Mouse (Mus musculus): ENCODE measurements at regions not wholly inside any gene's neighbourhood (a gene's known extent, or its start where the extent isn't known, plus 50 kb on each side); places are given as distances from the start of the nearest gene placed in this dataset.

DNA sequence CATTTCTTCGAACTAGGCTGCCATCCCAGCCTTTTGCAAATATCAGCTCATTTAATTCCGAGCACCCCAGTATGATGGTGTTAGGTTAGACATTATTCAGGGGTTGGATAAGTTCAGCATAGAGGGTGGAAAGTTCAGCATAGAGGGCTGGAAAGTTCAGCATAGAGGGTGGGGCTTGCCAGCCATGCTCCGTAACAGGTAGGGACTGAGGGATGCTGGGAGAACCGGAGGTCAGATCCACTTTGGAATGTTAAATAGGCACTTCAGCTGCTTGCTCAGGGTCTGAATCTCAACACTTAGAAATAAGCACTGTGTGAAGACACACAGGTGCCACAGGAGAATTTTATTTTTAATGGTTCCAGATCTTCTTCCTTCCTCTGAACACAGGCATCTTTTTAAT is 1170.9 kb upstream of the A1bg start:
- Histone ChIP-seq H3K27ac (ENCODE audit: low read length) (no peak overlapping the region), H3K27me3 (ENCODE audit: control insufficient read depth, insufficient read depth, low read length) (no peaks in the 10 kb centered on the region), H3K4me3 (ENCODE audit: low read depth, low read length) (no peak overlapping the region), H3K4me2 (replicated peaks; ENCODE audit: low read depth, low read length) (no peak overlapping the region), H3K9ac (replicated peaks; ENCODE audit: low read depth, low read length) (no peak overlapping the region), H3K36me3 (ENCODE audit: control insufficient read depth, insufficient read depth, low read length) (no peaks in the 10 kb centered on the region), H3K9me3 (ENCODE audit: control insufficient read depth, low read depth, low read length) (no peaks in the 10 kb centered on the region), H3K4me1 (ENCODE audit: control insufficient read depth, insufficient read depth, low read length) (0 out of 2 replicates have a peak, but pooled peaks cover 13% of the 10 kb centered on the region)
- no peak for ATAC-seq (ENCODE audit: insufficient number of reproducible peaks, insufficient read depth, low FRiP score, low read depth)
- WGBS = 71% methylated on average over 4 of the region's 4 CpGs

DNA sequence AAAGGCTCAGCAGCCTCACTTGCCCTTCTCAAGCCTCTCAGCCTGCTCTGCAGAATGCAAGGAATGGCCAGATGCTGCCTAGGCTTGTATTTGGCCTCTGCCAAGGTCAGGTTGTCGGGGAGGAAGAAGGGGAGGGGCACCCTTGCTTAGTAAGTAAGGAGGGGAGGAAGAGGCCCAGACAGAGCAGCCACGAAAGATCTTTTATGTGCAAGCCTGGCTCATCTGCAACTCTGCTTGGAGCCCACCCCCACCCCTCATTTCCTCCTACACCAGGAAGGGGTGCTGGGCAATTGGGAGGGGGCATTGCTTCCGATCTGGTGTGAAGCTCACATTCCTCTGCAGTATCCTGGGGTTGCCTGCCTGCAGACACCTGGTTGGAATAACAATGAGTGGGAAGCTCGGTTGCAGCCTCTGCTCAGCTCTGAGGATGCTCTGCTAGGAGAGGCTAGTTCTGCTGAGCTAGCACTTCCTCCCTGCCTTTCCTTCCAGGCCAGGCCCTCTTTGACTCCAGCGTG is 1169.9 kb upstream of the A1bg start:
- Histone ChIP-seq H3K4me2 (replicated peaks; ENCODE audit: low read depth, low read length) (no peak overlapping the region), H3K27me3 (ENCODE audit: control insufficient read depth, insufficient read depth, low read length) (no peaks in the 10 kb centered on the region), H3K4me1 (ENCODE audit: control insufficient read depth, insufficient read depth, low read length) (0 out of 2 replicates have a peak, but pooled peaks cover 10% of the 10 kb centered on the region), H3K9ac (replicated peaks; ENCODE audit: low read depth, low read length) (no peak overlapping the region), H3K4me3 (ENCODE audit: low read depth, low read length) (no peak overlapping the region), H3K9me3 (ENCODE audit: control insufficient read depth, low read depth, low read length) (no peaks in the 10 kb centered on the region), H3K27ac (ENCODE audit: low read length) (no peak overlapping the region), H3K36me3 (ENCODE audit: control insufficient read depth, insufficient read depth, low read length) (no peaks in the 10 kb centered on the region)
- 0 out of 2 replicates have a peak, but pooled peaks have one; percentile 46 for ATAC-seq (ENCODE audit: insufficient number of reproducible peaks, insufficient read depth, low FRiP score, low read depth)
- WGBS = 8% methylated on average over 5 of the region's 5 CpGs

GRCm38 (mm10) chr15:62091746-62092659 is 1169.2 kb upstream of the A1bg start:
- Histone ChIP-seq H3K4me3 (ENCODE audit: low read depth, low read length) (no peak overlapping the region), H3K4me1 (ENCODE audit: control insufficient read depth, insufficient read depth, low read length) (0 out of 2 replicates have a peak, but pooled peaks cover 10% of the 10 kb centered on the region), H3K9me3 (ENCODE audit: control insufficient read depth, low read depth, low read length) (no peaks in the 10 kb centered on the region), H3K4me2 (replicated peaks; ENCODE audit: low read depth, low read length) (no peak overlapping the region), H3K36me3 (ENCODE audit: control insufficient read depth, insufficient read depth, low read length) (no peaks in the 10 kb centered on the region), H3K27ac (ENCODE audit: low read length) (no peak overlapping the region), H3K9ac (replicated peaks; ENCODE audit: low read depth, low read length) (no peak overlapping the region), H3K27me3 (ENCODE audit: control insufficient read depth, insufficient read depth, low read length) (no peaks in the 10 kb centered on the region)
- 57% methylated on average over 12 of the region's 12 CpGs for whole genome bisulfite sequencing
- no peak for ATAC-seq (ENCODE audit: insufficient number of reproducible peaks, insufficient read depth, low FRiP score, low read depth)

DNA sequence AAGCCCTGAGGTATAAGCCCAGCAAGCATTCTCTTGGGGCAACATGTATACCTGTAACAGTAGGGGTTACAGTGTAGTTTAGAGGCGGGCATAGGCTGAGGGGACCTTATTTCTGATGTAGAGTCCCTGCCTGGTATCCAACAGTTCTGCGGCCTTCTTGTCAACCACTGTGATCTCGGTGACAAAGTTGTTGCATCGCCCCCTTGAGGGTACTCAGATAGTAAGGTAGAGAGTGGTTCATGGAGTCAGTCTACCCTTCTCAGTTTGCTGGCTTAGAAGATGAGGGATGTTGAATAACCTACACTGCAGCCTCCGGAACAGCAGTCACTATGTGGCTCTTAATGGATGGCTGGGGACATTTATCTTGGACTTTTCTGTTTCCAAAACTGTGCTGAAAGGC is 1168.3 kb upstream of the A1bg start:
- Histone ChIP-seq H3K4me1 (ENCODE audit: control insufficient read depth, insufficient read depth, low read length) (0 out of 2 replicates have a peak, but pooled peaks cover 10% of the 10 kb centered on the region), H3K27me3 (ENCODE audit: control insufficient read depth, insufficient read depth, low read length) (no peaks in the 10 kb centered on the region), H3K27ac (ENCODE audit: low read length) (no peak overlapping the region), H3K4me2 (replicated peaks; ENCODE audit: low read depth, low read length) (no peak overlapping the region), H3K9ac (replicated peaks; ENCODE audit: low read depth, low read length) (no peak overlapping the region), H3K9me3 (ENCODE audit: control insufficient read depth, low read depth, low read length) (no peaks in the 10 kb centered on the region), H3K36me3 (ENCODE audit: control insufficient read depth, insufficient read depth, low read length) (no peaks in the 10 kb centered on the region), H3K4me3 (ENCODE audit: low read depth, low read length) (no peak overlapping the region)
- 89% methylated on average over 5 of the region's 5 CpGs for WGBS
- no peak for ATAC-seq (ENCODE audit: insufficient number of reproducible peaks, insufficient read depth, low FRiP score, low read depth)

DNA sequence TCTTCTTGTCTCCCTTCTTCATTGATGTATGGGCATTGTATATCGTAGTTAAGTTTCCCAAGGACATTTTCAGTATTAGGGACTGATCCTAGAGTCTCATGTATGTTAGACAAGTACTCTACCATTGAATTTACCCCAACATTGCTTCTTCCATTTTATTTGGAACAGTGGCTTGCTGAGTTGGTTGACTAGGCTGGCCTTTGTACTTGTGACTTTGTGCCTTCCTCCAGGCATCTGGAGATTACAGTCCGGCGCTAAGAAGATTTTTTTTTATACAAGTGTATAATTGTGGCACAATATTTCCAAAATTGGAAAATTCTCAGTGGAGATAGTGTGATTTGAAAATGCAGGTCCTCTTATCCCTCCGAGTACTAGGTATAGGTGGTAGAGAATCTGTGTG is 1165.5 kb upstream of the A1bg start:
- Histone ChIP-seq H3K4me2 (replicated peaks; ENCODE audit: low read depth, low read length) (no peak overlapping the region), H3K27me3 (ENCODE audit: control insufficient read depth, insufficient read depth, low read length) (no peaks in the 10 kb centered on the region), H3K9ac (replicated peaks; ENCODE audit: low read depth, low read length) (no peak overlapping the region), H3K4me3 (ENCODE audit: low read depth, low read length) (no peak overlapping the region), H3K36me3 (ENCODE audit: control insufficient read depth, insufficient read depth, low read length) (no peaks in the 10 kb centered on the region), H3K27ac (ENCODE audit: low read length) (no peak overlapping the region), H3K4me1 (ENCODE audit: control insufficient read depth, insufficient read depth, low read length) (0 out of 2 replicates have a peak, but pooled peaks cover 10% of the 10 kb centered on the region), H3K9me3 (ENCODE audit: control insufficient read depth, low read depth, low read length) (no peaks in the 10 kb centered on the region)
- WGBS = 90% methylated on average over 4 of the region's 4 CpGs
- no peak for ATAC-seq (ENCODE audit: insufficient number of reproducible peaks, insufficient read depth, low FRiP score, low read depth)

- H3K4me3 ChIP-seq (ENCODE audit: low read depth, low read length) = no peak overlapping the region
- no peak for ATAC-seq (ENCODE audit: insufficient number of reproducible peaks, insufficient read depth, low FRiP score, low read depth)
- no peak overlapping the region for H3K27ac ChIP-seq (ENCODE audit: low read length)
- 0 out of 2 replicates have a peak, but pooled peaks cover 6% of the 10 kb centered on the region for H3K4me1 ChIP-seq (ENCODE audit: control insufficient read depth, insufficient read depth, low read length)
- 53% methylated on average over 6 of the region's 6 CpGs for WGBS
- H3K27me3 ChIP-seq (ENCODE audit: control insufficient read depth, insufficient read depth, low read length) = no peaks in the 10 kb centered on the region
- no peak overlapping the region for H3K9ac ChIP-seq (replicated peaks; ENCODE audit: low read depth, low read length)
- no peaks in the 10 kb centered on the region for H3K36me3 ChIP-seq (ENCODE audit: control insufficient read depth, insufficient read depth, low read length)
- no peaks in the 10 kb centered on the region for H3K9me3 ChIP-seq (ENCODE audit: control insufficient read depth, low read depth, low read length)
- no peak overlapping the region for H3K4me2 ChIP-seq (replicated peaks; ENCODE audit: low read depth, low read length)
Measured at GRCm38 (mm10) chr15:62087755-62088154, 1164.9 kb upstream of the A1bg start.

DNA sequence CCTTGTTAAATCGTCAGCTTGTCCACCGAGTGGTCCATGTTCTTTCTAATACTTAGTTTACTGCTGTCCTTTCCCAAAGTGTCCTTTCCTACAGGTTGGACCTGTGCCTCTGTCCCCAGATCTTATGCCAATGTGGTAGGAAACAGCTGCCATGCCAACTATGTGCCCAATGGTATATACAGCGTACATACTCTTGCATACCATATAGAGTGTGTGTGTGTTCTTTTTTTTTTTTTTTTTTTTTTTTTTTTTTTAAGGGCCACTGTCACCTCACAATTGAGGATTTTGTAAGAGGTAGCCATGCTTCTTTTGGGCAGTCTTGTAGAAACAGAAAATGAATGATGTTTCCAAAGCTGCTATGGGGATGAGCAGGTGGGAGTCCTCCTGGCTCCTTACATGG is 1163.2 kb upstream of the A1bg start:
- Histone ChIP-seq H3K9me3 (ENCODE audit: control insufficient read depth, low read depth, low read length) (no peaks in the 10 kb centered on the region), H3K27ac (ENCODE audit: low read length) (no peak overlapping the region), H3K4me1 (ENCODE audit: control insufficient read depth, insufficient read depth, low read length) (no peaks in the 10 kb centered on the region), H3K36me3 (ENCODE audit: control insufficient read depth, insufficient read depth, low read length) (no peaks in the 10 kb centered on the region), H3K4me3 (ENCODE audit: low read depth, low read length) (no peak overlapping the region), H3K27me3 (ENCODE audit: control insufficient read depth, insufficient read depth, low read length) (no peaks in the 10 kb centered on the region), H3K9ac (replicated peaks; ENCODE audit: low read depth, low read length) (no peak overlapping the region), H3K4me2 (replicated peaks; ENCODE audit: low read depth, low read length) (no peak overlapping the region)
- no peak for ATAC-seq (ENCODE audit: insufficient number of reproducible peaks, insufficient read depth, low FRiP score, low read depth)
- WGBS = 79% methylated on average over 3 of the region's 3 CpGs

GRCm38 (mm10) chr15:62083347-62083746 is 1160.5 kb upstream of the A1bg start:
- no peak overlapping the region for H3K9ac ChIP-seq (replicated peaks; ENCODE audit: low read depth, low read length)
- no peak overlapping the region for H3K4me2 ChIP-seq (replicated peaks; ENCODE audit: low read depth, low read length)
- ATAC-seq (ENCODE audit: insufficient number of reproducible peaks, insufficient read depth, low FRiP score, low read depth) = no peak
- no peaks in the 10 kb centered on the region; the same call in 1 of the 2 replicates for H3K4me1 ChIP-seq (ENCODE audit: control insufficient read depth, insufficient read depth, low read length)
- 79% methylated on average over 3 of the region's 3 CpGs for WGBS
- no peak overlapping the region for H3K4me3 ChIP-seq (ENCODE audit: low read depth, low read length)
- H3K27me3 ChIP-seq (ENCODE audit: control insufficient read depth, insufficient read depth, low read length) = no peaks in the 10 kb centered on the region
- H3K36me3 ChIP-seq (ENCODE audit: control insufficient read depth, insufficient read depth, low read length) = no peaks in the 10 kb centered on the region
- no peaks in the 10 kb centered on the region for H3K9me3 ChIP-seq (ENCODE audit: control insufficient read depth, low read depth, low read length)
- H3K27ac ChIP-seq (ENCODE audit: low read length) = no peak overlapping the region
